Mouse (Mus musculus): ENCODE measurements at regions not wholly inside any gene's neighbourhood (a gene's known extent, or its start where the extent isn't known, plus 50 kb on each side); places are given as distances from the start of the nearest gene placed in this dataset.

DNA sequence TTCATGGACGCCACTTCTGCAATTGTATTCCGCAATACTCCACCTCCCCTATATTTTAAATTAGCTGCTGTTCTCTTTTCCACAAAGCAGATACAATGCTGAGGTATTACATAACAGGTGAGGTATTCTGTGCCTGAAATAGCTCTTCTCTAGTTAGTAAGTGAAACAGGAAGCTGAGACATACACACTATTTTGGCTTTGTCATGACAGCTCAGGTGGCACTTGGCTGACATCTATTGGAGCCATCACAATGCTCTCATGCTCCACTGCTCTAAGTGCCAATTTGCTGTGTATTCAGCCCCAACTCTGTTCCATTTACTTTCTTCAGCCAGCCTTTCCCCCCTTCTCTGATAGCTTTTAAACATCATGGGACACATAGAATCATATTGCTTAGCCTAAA, 743.7 kb upstream of the Car10 start:
- DNase-seq: peak; percentile 2 to 18

DNA sequence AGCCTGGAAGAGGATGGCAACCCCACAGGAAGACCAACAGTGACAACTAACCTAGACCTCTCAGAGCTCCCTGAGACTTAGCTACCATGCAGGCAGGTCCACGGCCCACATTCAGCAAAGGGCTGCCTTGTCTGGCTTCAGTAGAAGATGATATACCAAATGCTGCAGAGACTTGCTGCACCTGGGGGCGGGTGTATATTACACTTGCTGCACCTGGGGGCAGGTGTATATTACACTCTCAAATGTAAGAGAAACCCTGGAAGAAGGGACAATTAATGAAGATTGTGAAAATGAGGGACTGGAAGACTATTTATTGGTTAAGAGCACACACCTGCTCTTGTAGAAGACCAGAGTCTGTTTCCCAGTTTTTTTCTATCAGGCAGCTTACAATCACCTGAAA, 759.2 kb upstream of the Kif2b start:
- no peak for DNase-seq

DNA sequence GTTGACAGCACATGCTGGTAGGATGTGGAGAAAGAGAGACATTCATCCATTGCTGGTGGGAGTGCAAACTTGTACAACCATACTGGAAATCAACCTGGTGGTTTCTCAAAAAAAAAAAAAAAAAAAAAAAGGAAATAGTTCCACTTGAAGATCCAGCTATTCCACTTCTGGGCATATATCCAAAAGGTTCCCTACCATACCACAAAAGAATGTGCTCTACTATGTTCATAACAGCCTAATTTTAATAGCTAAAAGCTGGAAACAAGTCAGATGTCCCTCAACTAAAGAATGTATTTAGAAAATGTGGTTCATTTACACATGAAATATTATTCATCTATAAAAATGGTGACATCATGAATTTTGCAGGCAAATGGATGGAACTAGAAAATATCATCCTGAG, 757.9 kb upstream of the Kif2b start:
- no peak for DNase-seq

DNA sequence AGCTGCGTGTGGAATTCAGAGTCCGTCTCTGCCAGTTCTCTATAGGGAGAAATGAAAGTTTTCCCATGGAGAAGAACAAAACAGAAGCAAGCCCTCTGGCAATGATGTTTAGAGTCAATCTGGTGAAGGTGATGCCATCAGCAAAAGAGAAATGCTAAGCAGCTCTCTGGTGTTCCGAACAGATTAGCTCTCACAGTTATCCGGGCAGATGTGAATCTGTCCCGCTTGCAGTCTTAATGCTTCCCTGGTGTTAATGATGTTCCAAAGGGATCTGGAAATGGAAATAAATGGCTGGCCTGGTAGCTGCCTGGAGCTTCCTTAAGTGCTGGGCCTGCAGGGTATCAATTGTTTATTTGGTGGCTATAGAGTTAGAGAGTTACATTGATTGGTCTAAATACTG, 725.7 kb upstream of the Kif2b start:
- no peak for DNase-seq
